Mouse (Mus musculus) embryo, embryonic 10.5 days (tissue): ENCODE data around the gene Acot13.
A peak's percentile ranks its signal among the peaks of the same experiment; 100 is the strongest.
"Not testable (repeated sequence)": the region's sequence is repeated elsewhere in the genome, so short reads cannot be mapped to it uniquely, and the experiment has no call there.

Source experiments
- DNase-seq: peaks from one replicate; pipeline ENCODE4 v3.0.0-alpha.2; 2015; ENCODE audit warnings: low spot score

Gene Acot13

GRCm38 (mm10) chr13:24831353-24832130 is at the start of gene Acot13, which contains the start of gene Tdp2:
Gene Acot13, minus strand, starts transcription at chr13:24831540.
Gene Tdp2, plus strand, starts transcription at chr13:24831679.
- DNase-seq, result peak; percentile 98

- DNase-seq, result no peak
Measured at GRCm38 (mm10) chr13:24880704-24881103, 49.4 kb upstream of the Acot13 start.

- no peak for DNase-seq
Measured at GRCm38 (mm10) chr13:24880208-24880607, 48.9 kb upstream of the Acot13 start.

- DNase-seq, result no peak
Measured at GRCm38 (mm10) chr13:24879359-24880040, 48.2 kb upstream of the Acot13 start.

- DNase-seq, result no peak
Measured at GRCm38 (mm10) chr13:24868233-24868632, 36.9 kb upstream of the Acot13 start.

GRCm38 (mm10) chr13:24867789-24868188 is 36.4 kb upstream of the Acot13 start:
- no peak for DNase-seq

GRCm38 (mm10) chr13:24866430-24867402 is 35.4 kb upstream of the Acot13 start:
- peak; percentile 23 for DNase-seq

GRCm38 (mm10) chr13:24862520-24862919 is 31.2 kb upstream of the Acot13 start:
- DNase-seq, result peak; percentile 42

- no peak for DNase-seq
Measured at GRCm38 (mm10) chr13:24862021-24862420, 30.7 kb upstream of the Acot13 start.

GRCm38 (mm10) chr13:24861084-24861483 is 29.7 kb upstream of the Acot13 start:
- no peak for DNase-seq

GRCm38 (mm10) chr13:24859115-24859514 is 27.8 kb upstream of the Acot13 start:
- DNase-seq, result no peak

GRCm38 (mm10) chr13:24852570-24852969 is 21.2 kb upstream of the Acot13 start:
- no peak for DNase-seq

GRCm38 (mm10) chr13:24851989-24852388 is 20.6 kb upstream of the Acot13 start:
- DNase-seq, result no peak

- DNase-seq, result no peak
Measured at GRCm38 (mm10) chr13:24849318-24849717, 18.0 kb upstream of the Acot13 start.

- peak; percentile 73 for DNase-seq
Measured at GRCm38 (mm10) chr13:24844983-24845955, 13.9 kb upstream of the Acot13 start, which contains the start of gene D130043K22Rik. Gene D130043K22Rik, plus strand, starts transcription at chr13:24845135.

GRCm38 (mm10) chr13:24841702-24842101 is 10.4 kb upstream of the Acot13 start:
- DNase-seq, result no peak

GRCm38 (mm10) chr13:24839831-24840230 is 8.5 kb upstream of the Acot13 start:
- DNase-seq, result no peak

GRCm38 (mm10) chr13:24837765-24838164 is 6.4 kb upstream of the Acot13 start:
- DNase-seq, result not testable (repeated sequence)

- DNase-seq, result no peak
Measured at GRCm38 (mm10) chr13:24832811-24833155, 1.4 kb upstream of the Acot13 start.

- peak; percentile 57 for DNase-seq
Measured at GRCm38 (mm10) chr13:24832131-24832810, 931 bp upstream of the Acot13 start.
